Comparison of ENCODE assay signal across 7 mouse cellular contexts in genomic region chr13:20288393-20288792, GRCm38 (mm10).
DNase-seq lines count a peak whose midpoint lies in the region; ATAC-seq and TF ChIP-seq lines count a peak whose summit lies in the region.

No protein-coding gene starts in this region.

- TF ChIP-seq EP300 in heart, adult 2 months (IDR thresholded peaks at IDR 0.05; ENCODE audit: insufficient read depth, low read depth, low read length): peak; percentile 60; the same call in 1 of the 2 replicates
- TF ChIP-seq EP300 in stomach, postnatal 0 days (optimal IDR thresholded peaks at IDR 0.05): no peak

- 0 out of 2 replicates have a peak, but pooled peaks have one; percentile 51 for ATAC-seq in stomach, postnatal 0 days (ENCODE audit: low FRiP score, low TSS enrichment)

- TF ChIP-seq POLR2A in lung, adult 2 months (IDR thresholded peaks at IDR 0.05; ENCODE audit: borderline replicate concordance, extremely low read depth, low read depth, low read length): no peak
- no peak for TF ChIP-seq POLR2A in heart, adult 2 months (IDR thresholded peaks at IDR 0.05; ENCODE audit: insufficient read depth, low read depth, low read length)

- H3K36me3 ChIP-seq in heart, adult 2 months (ENCODE audit: control insufficient read depth, insufficient read depth, low read length): no peaks in the 10 kb centered on the region; the same call in 1 of the 2 replicates
- no peaks in the 10 kb centered on the region for H3K36me3 ChIP-seq in stomach, postnatal 0 days (ENCODE audit: control insufficient read depth, insufficient read depth, low read length)

- peak; percentile 23 to 53 for DNase-seq in lung, adult 18-20 months
- DNase-seq in lung, adult 2 months: no peak
- peak; percentile 52 to 71 for DNase-seq in heart, adult 2 months
- DNase-seq in kidney, postnatal 14 days: peak; percentile 17
- DNase-seq in stomach, postnatal 0 days (ENCODE audit: low spot score): peak; percentile 35
- DNase-seq in retina, embryonic 14.5 days (ENCODE audit: low spot score): no peak
- DNase-seq in urinary bladder, postnatal 25 days (ENCODE audit: low spot score): no peak

- H3K27ac ChIP-seq in heart, adult 2 months: no peak overlapping the region
- H3K27ac ChIP-seq in stomach, postnatal 0 days (replicated peaks): no peak overlapping the region

- no peaks in the 10 kb centered on the region for H3K27me3 ChIP-seq in heart, adult 2 months (ENCODE audit: control insufficient read depth, insufficient read depth, low read length)
- H3K27me3 ChIP-seq in stomach, postnatal 0 days (ENCODE audit: control insufficient read depth, insufficient read depth, low read length): no peaks in the 10 kb centered on the region

- H3K9me3 ChIP-seq in stomach, postnatal 0 days (ENCODE audit: control insufficient read depth, low read length): no peaks in the 10 kb centered on the region

- H3K9ac ChIP-seq in heart, adult 2 months (ENCODE audit: low read depth, low read length): no peak overlapping the region
- H3K9ac ChIP-seq in stomach, postnatal 0 days (ENCODE audit: low read length): no peak overlapping the region

- H3K4me2 ChIP-seq in stomach, postnatal 0 days (replicated peaks; ENCODE audit: low read depth): no peak overlapping the region

- H3K4me1 ChIP-seq in lung, adult 2 months (ENCODE audit: control insufficient read depth, insufficient read depth, low read length): 0 out of 2 replicates have a peak, but pooled peaks cover 3% of the 10 kb centered on the region
- peaks cover 3% of the 10 kb centered on the region; the same call in 1 of the 2 replicates for H3K4me1 ChIP-seq in heart, adult 2 months (ENCODE audit: control insufficient read depth, insufficient read depth, low read length)
- no peaks in the 10 kb centered on the region for H3K4me1 ChIP-seq in stomach, postnatal 0 days (replicated peaks; ENCODE audit: control insufficient read depth, insufficient read depth)

- no peak for TF ChIP-seq CTCF in lung, adult 2 months (IDR thresholded peaks at IDR 0.05; ENCODE audit: insufficient read depth, low read length)
- TF ChIP-seq CTCF in heart, adult 2 months (IDR thresholded peaks at IDR 0.05): no peak
- no peak for TF ChIP-seq CTCF in stomach, postnatal 0 days (IDR thresholded peaks at IDR 0.05; ENCODE audit: low read depth)

- no peaks in the 10 kb centered on the region for H3K79me2 ChIP-seq in heart, adult 2 months (replicated peaks; ENCODE audit: control insufficient read depth, insufficient read depth, low read length)

- intact Hi-C loops in heart, adult 2 months (cut with DNase I): no loop called here

- H3K4me3 ChIP-seq in lung, adult 2 months (replicated peaks; ENCODE audit: extremely low read depth, low read depth, low read length): no peak overlapping the region
- no peak overlapping the region for H3K4me3 ChIP-seq in heart, adult 2 months
- no peak overlapping the region for H3K4me3 ChIP-seq in stomach, postnatal 0 days (ENCODE audit: low read depth, low read length)

- WGBS in lung, adult 2 months: 36% methylated on average over 7 of the region's 7 CpGs
- 36% methylated on average over 7 of the region's 7 CpGs for WGBS in heart, adult 2 months
- 28% methylated on average over 7 of the region's 7 CpGs for WGBS in stomach, postnatal 0 days

Comparison
In these comparisons a context has a peak if more than half of its experiments do, and no peak if none do; other contexts are left out.
1. DNase-seq: peak in lung, adult 18-20 months (2 of 2), heart, adult 2 months (2 of 2), kidney, postnatal 14 days (single experiment) and stomach, postnatal 0 days (single experiment); none in lung, adult 2 months (single experiment), retina, embryonic 14.5 days (single experiment) and urinary bladder, postnatal 25 days (single experiment).